7 mouse cellular contexts compared by ENCODE assay signal in genomic region chr3:95882816-95883425, GRCm38 (mm10). TPM values are rescaled to one million over a fixed set of nuclear protein-coding genes. Genes with fewer than 3 reads are reported as not detected.
DNase-seq lines count a peak whose midpoint lies in the region; ATAC-seq and TF ChIP-seq lines count a peak whose summit lies in the region.

No protein-coding gene starts in this region.

- H3K4me3 ChIP-seq in intestine, embryonic 15.5 days (replicated peaks), result peak overlapping the region; percentile 52
- peak overlapping the region; percentile 68 for H3K4me3 ChIP-seq in midbrain, embryonic 10.5 days
- peak overlapping the region; percentile 58 for H3K4me3 ChIP-seq in spleen, adult 2 months (ENCODE audit: extremely low read depth, insufficient read depth, insufficient read length)

- peak; percentile 50; the same call in 1 of the 2 replicates for TF ChIP-seq CTCF in spleen, adult 2 months (IDR thresholded peaks at IDR 0.05; ENCODE audit: extremely low read depth, insufficient read depth, insufficient read length, insufficient replicate concordance)

- no peak for TF ChIP-seq POLR2A in spleen, adult 2 months (IDR thresholded peaks at IDR 0.05; ENCODE audit: low read depth, low read length)

- peak; percentile 76 for DNase-seq in adipocyte (ENCODE audit: low spot score)
- DNase-seq in cerebellum, postnatal 36 days, result peak; percentile 61 to 62
- DNase-seq in gastrocnemius, postnatal 10 days, result peak; percentile 73
- DNase-seq in left cerebral cortex, postnatal 36 days (ENCODE audit: low spot score in 2 of 2), result peak; percentile 58 to 71
- DNase-seq in midbrain, embryonic 10.5 days (ENCODE audit: low spot score), result peak; percentile 57
- DNase-seq in spleen, adult 2 months (ENCODE audit: low read depth in 1 of 2, low spot score in 2 of 2), result peak; percentile 57 to 71

- H3K4me2 ChIP-seq in intestine, embryonic 15.5 days (replicated peaks), result peak overlapping the region; percentile 99

- no peaks in the 10 kb centered on the region for H3K9me3 ChIP-seq in intestine, embryonic 15.5 days
- no peaks in the 10 kb centered on the region for H3K9me3 ChIP-seq in midbrain, embryonic 10.5 days (replicated peaks)

- 3% methylated on average over 24 of the region's 24 CpGs for WGBS in intestine, embryonic 15.5 days
- WGBS in midbrain, embryonic 10.5 days, result 3% methylated on average over 24 of the region's 24 CpGs
- 1% methylated on average over 24 of the region's 24 CpGs for WGBS in spleen, adult 2 months

- H3K9ac ChIP-seq in intestine, embryonic 15.5 days, result peak overlapping the region; percentile 38

- ATAC-seq in intestine, embryonic 15.5 days, result no peak

- H3K36me3 ChIP-seq in intestine, embryonic 15.5 days, result no peaks in the 10 kb centered on the region
- H3K36me3 ChIP-seq in midbrain, embryonic 10.5 days, result peaks cover 6% of the 10 kb centered on the region; the same call in 1 of the 2 replicates
- H3K36me3 ChIP-seq in spleen, adult 2 months (ENCODE audit: control insufficient read depth, insufficient read depth, low read length), result peaks cover 3% of the 10 kb centered on the region

- H3K27me3 ChIP-seq in intestine, embryonic 15.5 days (replicated peaks), result no peaks in the 10 kb centered on the region
- H3K27me3 ChIP-seq in midbrain, embryonic 10.5 days (ENCODE audit: low read depth, poor library complexity, severe bottlenecking), result peaks cover 17% of the 10 kb centered on the region
- no peaks in the 10 kb centered on the region for H3K27me3 ChIP-seq in spleen, adult 2 months (ENCODE audit: control insufficient read depth, insufficient read depth, low read length)

- intact Hi-C loops in left cerebral cortex, postnatal 36 days (cut with DNase I), result loop anchor here (1.0 kb wide), 2 partner anchors 24 to 46 kb away; partner anchors contain the start of gene Anp32e

- H3K4me1 ChIP-seq in intestine, embryonic 15.5 days (replicated peaks), result peaks cover 13% of the 10 kb centered on the region
- peaks cover 25% of the 10 kb centered on the region for H3K4me1 ChIP-seq in midbrain, embryonic 10.5 days
- H3K4me1 ChIP-seq in spleen, adult 2 months (ENCODE audit: control insufficient read depth, insufficient read depth, insufficient read length), result peaks cover 8% of the 10 kb centered on the region

- peak overlapping the region; percentile 59; the same call in 1 of the 2 replicates for H3K27ac ChIP-seq in intestine, embryonic 15.5 days
- peak overlapping the region; percentile 75 for H3K27ac ChIP-seq in midbrain, embryonic 10.5 days (replicated peaks)
- H3K27ac ChIP-seq in spleen, adult 2 months (ENCODE audit: insufficient read depth, low read length), result peak overlapping the region; percentile 44

RNA-seq across cellular contexts. Expression of gene Ciart, which starts 0.9 kb away (rescaled TPM):
- 1 to 10 TPM; 1.0 to 1.6 TPM for total RNA-seq in gastrocnemius, postnatal 10 days (2021)
- 5.6 and 5.8 TPM in 2 replicates for polyA plus RNA-seq in intestine, embryonic 15.5 days (2015; fragmentation: Nextera tagmentation; extraction: Ambion mirVana)
- 10 to 100 TPM; 18.6 to 26.6 TPM for total RNA-seq in left cerebral cortex, postnatal 36 days (2021)
- polyA plus RNA-seq in midbrain, embryonic 10.5 days (2016; fragmentation: Nextera tagmentation; extraction: Ambion mirVana), result 7.9 and 12.3 TPM in 2 replicates
- 3.3 and 3.8 TPM in 2 replicates for polyA plus RNA-seq in spleen, adult 2 months (2012; rRNA removed)

RNA-seq across cellular contexts. Expression of gene BC028528, which starts 8.9 kb away (rescaled TPM):
- total RNA-seq in gastrocnemius, postnatal 10 days (2021), result 10 to 100 TPM; 15.7 to 20.8 TPM
- polyA plus RNA-seq in intestine, embryonic 15.5 days (2015; fragmentation: Nextera tagmentation; extraction: Ambion mirVana), result 21.3 and 22.9 TPM in 2 replicates
- 1 to 10 TPM; 3.4 to 5.5 TPM for total RNA-seq in left cerebral cortex, postnatal 36 days (2021)
- polyA plus RNA-seq in midbrain, embryonic 10.5 days (2016; fragmentation: Nextera tagmentation; extraction: Ambion mirVana), result 8.1 and 9.6 TPM in 2 replicates
- 11.5 and 12.7 TPM in 2 replicates for polyA plus RNA-seq in spleen, adult 2 months (2012; rRNA removed)

RNA-seq across cellular contexts. Expression of gene Aph1a, which starts 10.8 kb away (rescaled TPM):
- total RNA-seq in gastrocnemius, postnatal 10 days (2021), result 10 to 100 TPM; 66.1 to 72.1 TPM
- 38.3 and 38.8 TPM in 2 replicates for polyA plus RNA-seq in intestine, embryonic 15.5 days (2015; fragmentation: Nextera tagmentation; extraction: Ambion mirVana)
- 10 to 100 TPM; 61.8 to 75.2 TPM for total RNA-seq in left cerebral cortex, postnatal 36 days (2021)
- polyA plus RNA-seq in midbrain, embryonic 10.5 days (2016; fragmentation: Nextera tagmentation; extraction: Ambion mirVana), result 31.1 and 37.4 TPM in 2 replicates
- 100 and 174 TPM in 2 replicates for polyA plus RNA-seq in spleen, adult 2 months (2012; rRNA removed)

RNA-seq across cellular contexts. Expression of gene Mrps21, which starts 11.6 kb away (rescaled TPM):
- total RNA-seq in gastrocnemius, postnatal 10 days (2021), result 100 to 1,000 TPM; 270 to 271 TPM
- polyA plus RNA-seq in intestine, embryonic 15.5 days (2015; fragmentation: Nextera tagmentation; extraction: Ambion mirVana), result 346 and 351 TPM in 2 replicates
- 100 to 1,000 TPM; 149 to 158 TPM for total RNA-seq in left cerebral cortex, postnatal 36 days (2021)
- 354 and 390 TPM in 2 replicates for polyA plus RNA-seq in midbrain, embryonic 10.5 days (2016; fragmentation: Nextera tagmentation; extraction: Ambion mirVana)
- polyA plus RNA-seq in spleen, adult 2 months (2012; rRNA removed), result 28.0 and 30.7 TPM in 2 replicates

RNA-seq across cellular contexts. Expression of gene Car14, which starts 21.6 kb away (rescaled TPM):
- 10 to 100 TPM; 49.1 to 56.9 TPM for total RNA-seq in gastrocnemius, postnatal 10 days (2021)
- 1.5 and 1.9 TPM in 2 replicates for polyA plus RNA-seq in intestine, embryonic 15.5 days (2015; fragmentation: Nextera tagmentation; extraction: Ambion mirVana)
- total RNA-seq in left cerebral cortex, postnatal 36 days (2021), result 10 to 100 TPM in 1 of 2 experiments, 1 to 10 TPM in 1; 8.8 to 10.6 TPM
- 67.7 and 93.9 TPM in 2 replicates for polyA plus RNA-seq in midbrain, embryonic 10.5 days (2016; fragmentation: Nextera tagmentation; extraction: Ambion mirVana)
- polyA plus RNA-seq in spleen, adult 2 months (2012; rRNA removed), result 0.50 TPM in 1 of 2 replicates, not detected in the other
